Mouse (Mus musculus) cerebellum, adult 2 months (tissue): ENCODE data around the gene Nudt3. TPM values are rescaled to one million over a fixed set of nuclear protein-coding genes. Genes with fewer than 3 reads are reported as not detected.

Experiments used
- DNase-seq, 2 experiments: peaks; one replicate each; pipeline ENCODE4 v3.0.0; 2021
- H3K27ac ChIP-seq: fragments of 200-500 bp; 2 replicates; pipeline ENCODE4 v1.5.1; 2012; ENCODE audit warnings: low read length, control low read depth, inconsistent platforms; ENCODE audit not compliant: insufficient read depth
- H3K27me3 ChIP-seq: fragments of 200-500 bp; 2 replicates; pipeline ENCODE4 v1.6.1; 2012; ENCODE audit warnings: inconsistent platforms, mild to moderate bottlenecking, low read length, moderate library complexity; ENCODE audit not compliant: control insufficient read depth, insufficient read depth
- H3K4me1 ChIP-seq: fragments of 200-500 bp; 2 replicates; pipeline ENCODE4 v1.6.1; 2011; ENCODE audit warnings: low read length; ENCODE audit not compliant: control insufficient read depth, insufficient read depth
- H3K4me3 ChIP-seq: fragments of 200-500 bp; replicated peaks from 2 replicates; pipeline ENCODE3; 2011; ENCODE audit warnings: mild to moderate bottlenecking, low read depth, low read length, control low read depth; ENCODE audit not compliant: insufficient read depth
- CTCF ChIP-seq: fragments of 200-500 bp; IDR thresholded peaks from 2 replicates; pipeline ENCODE4 v1.5.1; 2011; ENCODE audit warnings: low read depth, mild to moderate bottlenecking, control low read depth, low read length, moderate library complexity, borderline replicate concordance; ENCODE audit not compliant: insufficient read depth
- POLR2A ChIP-seq: fragments of 200-500 bp; IDR thresholded peaks from 2 replicates; pipeline ENCODE4 v1.6.1; 2011; ENCODE audit warnings: low read length, control low read depth, borderline replicate concordance; ENCODE audit not compliant: insufficient read depth
- WGBS: fragments of 180-500 bp; shearing (Covaris S2); methylation state at CpG from one replicate; pipeline ENCODE4 v1.1.7; 2018; 5-methylcytosine and 5-hydroxymethylcytosine counted together
- polyA plus RNA-seq: library from polyadenylated mRNA; depleted of rRNA; stranded (reverse); fragments of >200 nt; gene quantifications from 2 replicates; pipeline ENCODE4 v1.2.3, GENCODE M21; 2012

The Nudt3 gene
- polyA plus RNA-seq, 1 experiment, result 366 TPM

DNA sequence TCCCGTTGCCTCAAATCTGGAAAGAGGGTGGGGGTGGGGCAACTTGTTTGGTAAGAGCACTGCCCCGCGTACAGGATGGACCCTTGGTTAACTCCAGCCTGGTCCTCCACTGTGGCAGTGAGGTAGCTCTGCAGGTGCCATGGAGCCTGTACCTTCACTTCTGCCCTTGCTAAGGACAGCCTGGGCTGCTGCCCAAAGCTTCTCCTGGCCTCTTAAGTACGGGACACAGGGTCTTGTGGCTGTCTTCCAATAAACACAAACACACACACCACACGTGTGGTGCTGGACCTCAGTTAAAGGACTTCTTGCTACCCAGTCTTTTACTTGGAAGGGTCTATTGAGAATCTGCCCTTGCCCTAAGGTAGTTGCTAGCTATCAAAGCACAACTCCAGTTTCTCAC lies 64.5 kb downstream of the Nudt3 start:
- DNase-seq, result no peak
- Histone ChIP-seq H3K27me3 (no peaks in the 10 kb centered on the region), H3K27ac (no peak overlapping the region), H3K4me3 (peak overlapping the region; percentile 5), H3K4me1 (peaks cover 18% of the 10 kb centered on the region)
- WGBS, result 6% methylated on average over 5 of the region's 5 CpGs
- TF ChIP-seq CTCF (no peak), POLR2A (no peak)

DNA sequence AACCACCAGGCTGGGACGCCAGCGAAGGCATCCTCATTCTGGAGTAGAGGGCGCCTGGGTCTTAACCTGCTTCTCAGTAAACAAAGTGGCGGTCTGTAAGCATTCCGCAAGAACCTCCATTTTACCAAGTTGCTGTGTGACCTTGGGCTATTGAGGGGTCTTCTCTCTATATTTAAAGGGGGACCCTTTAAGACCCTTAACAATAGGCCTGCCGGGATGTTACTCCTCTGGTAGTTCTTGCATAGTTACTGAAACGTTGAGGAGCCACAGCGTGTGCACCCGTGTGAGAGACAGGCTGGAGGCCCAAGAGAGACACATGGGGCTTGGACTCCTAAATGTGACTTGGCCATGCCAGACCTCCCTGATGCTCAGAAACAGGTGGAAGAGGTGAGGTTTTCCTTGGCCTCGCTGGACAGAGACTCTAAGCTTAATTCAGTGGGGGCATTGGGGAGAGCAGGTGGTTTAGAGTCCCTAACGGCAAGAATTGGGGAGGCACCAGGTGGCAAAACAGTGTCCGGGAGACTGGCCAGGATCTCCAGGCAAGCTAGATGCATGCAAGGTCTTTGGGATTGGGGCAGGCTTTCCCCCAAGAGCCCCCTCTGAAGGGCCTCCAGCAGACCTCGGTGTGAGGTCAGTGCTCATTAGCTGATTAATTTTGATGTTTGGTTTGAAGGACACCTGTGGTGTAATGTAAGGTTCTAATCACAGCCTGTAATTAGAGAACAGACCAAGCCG lies 65.2 kb downstream of the Nudt3 start:
- peak; percentile 75 to 77 for DNase-seq
- Histone ChIP-seq H3K27ac (peak overlapping the region; percentile 80), H3K4me3 (peak overlapping the region; percentile 85), H3K27me3 (no peaks in the 10 kb centered on the region), H3K4me1 (peaks cover 15% of the 10 kb centered on the region)
- 6% methylated on average over 14 of the region's 14 CpGs for WGBS
- TF ChIP-seq POLR2A (no peak), CTCF (no peak)

DNA sequence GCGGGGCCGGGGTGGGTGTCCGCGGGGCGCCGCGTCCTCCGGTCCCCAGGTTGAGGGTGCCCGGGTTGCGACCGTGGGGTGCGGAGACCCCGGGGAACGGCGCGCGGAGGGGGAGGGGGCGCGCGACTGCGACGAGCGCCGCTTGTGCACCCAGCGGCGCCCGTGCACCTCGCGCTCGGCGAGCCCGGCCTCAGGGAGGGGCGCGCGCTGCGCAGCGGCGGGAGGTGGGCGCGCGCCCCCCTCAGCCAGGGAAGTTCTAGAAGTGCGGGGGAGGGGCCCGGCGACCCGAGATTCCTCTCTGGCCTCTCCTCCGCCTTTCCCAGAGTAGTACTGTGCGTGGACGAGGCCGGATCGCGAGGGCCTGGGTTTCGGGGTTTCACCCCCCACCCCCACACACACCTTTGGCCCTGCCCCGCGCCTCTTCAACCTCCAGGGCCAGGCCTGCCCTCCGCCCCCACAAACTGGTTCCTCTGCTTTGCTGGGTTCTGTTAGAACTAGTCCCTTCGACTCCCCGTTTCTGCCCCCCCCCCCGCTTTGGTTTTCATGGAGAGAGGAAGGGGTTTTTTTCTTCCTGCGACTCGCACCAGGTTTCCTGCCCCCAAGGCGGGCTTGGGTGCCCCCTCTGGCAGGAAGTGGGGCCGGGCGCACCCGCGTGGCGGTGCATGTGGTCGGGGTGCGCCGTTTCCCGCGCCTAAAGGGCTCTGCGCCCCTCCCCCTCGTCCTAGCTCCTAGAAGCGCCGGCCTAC lies 65.9 kb downstream of the Nudt3 start:
- TF ChIP-seq CTCF (no peak), POLR2A (no peak)
- no peaks in the 10 kb centered on the region for H3K27me3 ChIP-seq
- 3% methylated on average over 70 of the region's 75 CpGs for WGBS
- peak; percentile 48 to 64 for DNase-seq
- H3K27ac ChIP-seq, result peak overlapping the region; percentile 80
- H3K4me1 ChIP-seq, result peaks cover 22% of the 10 kb centered on the region
- peak overlapping the region; percentile 85 for H3K4me3 ChIP-seq

DNA sequence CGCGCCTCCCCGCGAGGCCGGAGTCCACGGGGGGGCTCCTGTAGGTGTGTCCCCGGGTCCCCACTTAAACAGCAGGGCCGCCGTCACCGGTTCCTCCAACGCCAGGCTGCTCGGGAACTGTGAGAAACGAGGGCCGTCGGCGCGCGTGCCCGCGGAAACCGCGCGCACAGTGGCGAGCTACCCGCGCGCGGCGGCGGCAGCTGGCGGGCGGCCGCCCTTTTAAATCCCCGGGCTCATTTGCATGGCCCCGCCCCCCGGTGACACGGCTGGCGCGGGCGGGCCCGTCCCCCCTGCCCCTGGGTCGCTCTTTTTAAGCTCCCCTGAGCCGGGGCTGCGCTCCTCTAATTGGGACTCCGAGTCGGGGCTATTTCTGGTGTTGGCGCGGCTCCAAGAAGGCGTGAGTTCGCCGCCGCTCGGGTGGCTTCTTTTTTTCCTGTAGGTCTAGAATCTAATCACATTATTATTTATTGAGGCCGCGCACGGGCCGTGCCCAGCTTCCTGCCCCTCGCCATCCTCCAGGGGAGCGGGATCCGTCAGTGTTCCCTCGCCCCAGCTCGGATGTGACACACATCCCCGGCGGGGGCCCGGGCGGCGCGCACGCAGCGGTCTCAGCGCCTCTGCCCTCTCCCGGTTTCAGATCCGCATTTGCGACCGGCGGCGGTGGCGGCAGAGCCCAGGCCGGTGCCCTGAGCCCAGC lies 66.8 kb downstream of the Nudt3 start, which contains the start of gene Hmga1:
Gene Hmga1 (plus strand): TSS at position 183 of the 697 bp plus-strand sequence.
- TF ChIP-seq CTCF, result no peak
- peak; percentile 43 for TF ChIP-seq POLR2A
- no peaks in the 10 kb centered on the region for H3K27me3 ChIP-seq
- peak; percentile 86 to 88 for DNase-seq
- H3K27ac ChIP-seq, result peak within 1 kb of the TSS; percentile 80
- peak within 1 kb of the TSS; percentile 85 for H3K4me3 ChIP-seq
- WGBS, result under 1% methylated on average over 79 of the region's 79 CpGs
- peaks cover 19% of the 10 kb centered on the region for H3K4me1 ChIP-seq

DNA sequence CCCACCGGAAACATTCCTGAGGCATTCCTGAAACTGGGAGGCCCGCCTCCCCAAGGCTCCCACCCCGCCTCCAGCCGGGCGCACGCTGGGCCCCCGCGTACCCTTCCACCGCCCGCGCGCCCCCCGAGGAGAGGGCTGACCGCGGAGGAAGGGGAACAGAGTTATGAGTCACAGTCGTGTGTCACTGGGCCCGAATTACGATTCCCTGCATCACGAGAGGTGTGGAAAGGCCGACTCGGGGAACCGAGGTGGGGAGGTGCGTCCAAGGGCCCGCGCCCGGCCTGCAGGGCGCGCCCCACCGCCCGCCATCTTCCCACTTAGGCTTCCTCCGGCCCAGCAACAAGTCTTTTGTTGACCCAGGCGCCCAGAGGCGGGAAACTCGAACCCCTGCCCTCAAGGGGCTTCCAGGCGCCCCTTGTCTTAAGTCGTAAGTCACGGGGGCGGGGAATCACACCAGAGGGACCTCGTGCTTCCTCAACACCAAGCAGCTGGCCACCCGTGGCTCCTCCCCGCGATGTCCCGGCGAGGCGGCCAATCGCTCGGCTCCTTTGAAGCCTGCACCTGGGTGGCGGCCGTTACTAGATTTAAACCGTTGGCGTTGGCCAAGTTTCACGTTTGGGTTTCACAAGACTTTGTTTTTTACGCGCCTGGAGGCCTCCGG lies 67.7 kb downstream of the Nudt3 start:
- H3K4me1 ChIP-seq, result peaks cover 19% of the 10 kb centered on the region
- DNase-seq, result peak; percentile 46 to 49
- H3K27ac ChIP-seq, result peak overlapping the region; percentile 74; the same call in 1 of the 2 replicates
- H3K27me3 ChIP-seq, result no peaks in the 10 kb centered on the region
- WGBS, result 3% methylated on average over 53 of the region's 55 CpGs
- peak overlapping the region; percentile 85 for H3K4me3 ChIP-seq
- no peak for TF ChIP-seq CTCF
- TF ChIP-seq POLR2A, result no peak

GRCm38 (mm10) chr17:27555075-27555511 lies 68.2 kb downstream of the Nudt3 start:
- Histone ChIP-seq H3K4me3 (no peak overlapping the region), H3K4me1 (peaks cover 18% of the 10 kb centered on the region), H3K27ac (no peak overlapping the region), H3K27me3 (no peaks in the 10 kb centered on the region)
- TF ChIP-seq CTCF, result no peak
- TF ChIP-seq POLR2A, result no peak
- DNase-seq, result no peak
- WGBS, result 21% methylated on average over 38 of the region's 39 CpGs
